Mouse (Mus musculus) spleen, adult 18-20 months (tissue): ENCODE data around the gene Cacna1d.

Source experiments
- DNase-seq, 2 experiments: peaks; one replicate each; pipeline ENCODE4 v3.0.0; 2022; ENCODE audit warnings: mixed read lengths in 2 of 2

Gene Cacna1d

GRCm38 (mm10) chr14:30255701-30256400 lies 235.4 kb downstream of the Cacna1d start:
- no peak for DNase-seq

- no peak for DNase-seq
Observed at GRCm38 (mm10) chr14:30254776-30255175, 236.5 kb downstream of the Cacna1d start.

DNA sequence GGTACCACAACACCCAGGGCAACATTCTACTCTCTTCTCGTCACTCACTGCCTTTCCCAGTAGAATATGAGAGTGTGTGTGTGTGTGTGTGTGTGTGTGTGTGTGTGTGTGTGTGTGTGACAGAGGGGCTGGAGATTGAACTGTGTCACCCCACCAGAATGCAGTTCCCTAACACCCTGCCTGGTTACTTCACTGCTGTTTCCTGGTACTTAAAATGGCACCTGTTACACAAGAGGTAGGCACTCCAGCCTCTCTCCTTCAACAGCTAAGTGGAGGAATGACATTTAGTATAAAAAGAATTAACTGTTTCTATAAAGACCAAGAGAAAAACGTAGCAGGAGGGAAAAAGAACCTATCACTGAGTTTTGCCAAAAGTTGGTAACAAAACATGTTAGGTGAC lies 238.4 kb downstream of the Cacna1d start:
- no peak for DNase-seq

GRCm38 (mm10) chr14:30251351-30251750 lies 239.9 kb downstream of the Cacna1d start:
- DNase-seq: no peak

DNA sequence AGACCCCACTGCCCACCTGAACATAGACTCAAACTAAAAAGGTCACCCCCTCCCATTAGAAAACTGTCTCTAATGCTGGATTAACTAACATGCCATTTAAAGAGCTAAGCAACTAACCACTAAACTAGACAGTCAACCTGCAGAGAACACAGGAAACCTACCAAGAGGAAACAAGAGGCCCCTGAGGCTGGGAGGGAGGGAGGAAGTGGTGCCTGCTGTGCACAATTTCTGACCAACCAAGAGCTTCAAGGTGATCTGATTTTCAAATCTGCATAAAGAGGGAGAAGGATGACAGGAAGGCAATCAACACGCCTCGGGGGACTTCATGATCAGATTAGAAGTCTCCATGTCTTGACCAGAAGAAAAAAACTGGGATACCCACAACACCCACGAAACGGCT lies 241.7 kb downstream of the Cacna1d start:
- DNase-seq: peak; percentile 33 to 57

DNA sequence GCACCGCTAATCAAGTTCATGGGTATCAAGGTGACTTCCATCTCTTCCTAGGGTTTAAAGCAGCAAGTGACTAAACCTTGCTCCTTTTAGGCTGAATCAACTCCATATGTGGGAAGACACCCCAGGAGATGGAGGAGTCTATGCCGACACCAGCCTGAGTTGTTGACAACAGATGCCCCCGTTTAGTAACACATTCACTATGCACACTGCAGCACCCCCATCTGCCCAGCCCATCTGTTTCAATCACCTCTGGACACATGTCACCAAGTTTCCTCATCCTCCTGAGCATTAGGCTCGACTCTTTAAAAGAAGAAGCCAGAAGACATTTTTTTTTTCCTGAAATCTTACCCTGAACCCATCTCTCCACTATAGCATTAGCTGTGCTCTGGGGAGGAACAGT lies 242.4 kb downstream of the Cacna1d start:
- no peak for DNase-seq

DNA sequence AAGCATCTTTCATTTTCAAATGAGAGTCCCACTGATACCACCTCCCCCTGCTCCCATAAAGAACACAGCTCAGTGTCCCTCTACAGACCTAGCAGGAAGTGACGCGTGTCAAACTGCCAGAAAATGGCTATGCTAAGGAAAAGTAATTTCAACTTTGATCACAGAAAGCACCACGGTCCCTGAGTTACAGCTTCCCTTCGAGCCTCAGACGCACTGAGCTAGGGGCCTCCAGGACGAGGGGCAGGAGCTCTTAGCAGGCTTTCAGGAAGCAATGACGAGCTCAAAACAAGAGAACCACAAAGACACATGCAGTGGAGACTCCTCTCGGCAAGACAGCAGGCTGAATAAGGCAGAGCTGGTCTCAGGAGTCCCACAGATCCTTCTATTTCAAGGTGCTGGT lies 243.1 kb downstream of the Cacna1d start:
- DNase-seq: peak in 1 of 2 experiments; percentile 20

DNA sequence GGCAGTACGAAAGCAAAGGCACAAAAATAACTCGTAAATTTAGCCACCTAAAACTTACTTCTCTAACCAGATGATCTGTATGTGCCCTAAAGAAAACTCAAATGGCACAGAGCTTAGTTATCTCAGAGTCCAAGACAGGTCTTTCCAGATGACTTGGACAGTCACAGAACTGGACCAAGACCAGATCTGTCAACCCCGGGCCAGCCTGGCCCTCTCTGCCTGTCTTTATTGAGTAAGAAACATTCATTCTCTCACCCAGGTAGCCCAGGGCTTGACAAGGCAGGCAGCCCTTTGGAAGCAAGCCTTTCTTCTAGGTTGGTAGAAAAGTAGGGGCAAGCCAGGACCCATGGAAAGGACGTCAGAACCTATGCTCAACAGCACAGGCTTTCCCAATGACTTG lies 243.6 kb downstream of the Cacna1d start:
- no peak for DNase-seq

DNA sequence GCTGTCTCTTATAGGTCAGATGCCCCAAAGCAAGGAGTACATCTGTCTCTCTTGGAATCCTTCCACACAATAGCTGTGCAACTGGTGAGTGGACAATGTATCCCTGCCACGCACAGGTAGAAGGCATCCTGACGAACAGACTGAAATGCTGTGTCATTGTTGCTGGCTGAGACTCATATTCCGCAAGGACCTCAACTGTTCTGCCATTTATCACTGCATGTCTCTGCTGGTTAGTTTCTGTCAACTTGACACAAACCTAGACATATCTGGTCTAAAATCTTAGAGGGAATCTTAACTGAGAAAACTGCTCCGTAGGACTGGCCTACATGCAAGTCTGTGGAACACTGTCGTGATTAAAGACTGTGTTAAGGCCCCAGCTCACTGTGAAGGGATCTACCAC lies 246.5 kb downstream of the Cacna1d start:
- no peak for DNase-seq

GRCm38 (mm10) chr14:30242818-30243205 lies 248.4 kb downstream of the Cacna1d start:
- no peak for DNase-seq

- DNase-seq: no peak
Observed at GRCm38 (mm10) chr14:30242166-30242817, 249.0 kb downstream of the Cacna1d start.

GRCm38 (mm10) chr14:30240916-30241515 lies 250.2 kb downstream of the Cacna1d start:
- no peak for DNase-seq

DNA sequence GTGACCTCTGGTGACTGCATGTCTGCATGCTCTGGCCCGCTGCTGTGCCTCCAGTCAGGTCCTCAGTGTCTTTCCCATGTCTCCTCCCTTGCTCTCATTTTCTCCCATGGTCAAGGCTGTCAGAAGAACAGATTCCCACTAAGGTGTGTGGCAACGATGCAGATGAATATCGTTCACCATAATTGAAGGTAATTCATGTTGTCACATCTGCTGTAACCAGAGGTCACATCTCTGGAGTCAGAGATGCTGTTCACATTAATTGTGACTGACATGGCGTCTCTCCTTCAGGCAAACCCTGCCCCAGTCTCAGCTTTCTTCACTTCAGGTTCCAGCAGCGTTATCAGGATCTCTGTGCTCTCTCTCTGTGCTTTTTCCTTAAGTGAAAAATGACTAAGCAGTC lies 252.4 kb downstream of the Cacna1d start:
- DNase-seq: no peak

GRCm38 (mm10) chr14:30225161-30225560 lies 266.1 kb downstream of the Cacna1d start:
- DNase-seq: no peak

DNA sequence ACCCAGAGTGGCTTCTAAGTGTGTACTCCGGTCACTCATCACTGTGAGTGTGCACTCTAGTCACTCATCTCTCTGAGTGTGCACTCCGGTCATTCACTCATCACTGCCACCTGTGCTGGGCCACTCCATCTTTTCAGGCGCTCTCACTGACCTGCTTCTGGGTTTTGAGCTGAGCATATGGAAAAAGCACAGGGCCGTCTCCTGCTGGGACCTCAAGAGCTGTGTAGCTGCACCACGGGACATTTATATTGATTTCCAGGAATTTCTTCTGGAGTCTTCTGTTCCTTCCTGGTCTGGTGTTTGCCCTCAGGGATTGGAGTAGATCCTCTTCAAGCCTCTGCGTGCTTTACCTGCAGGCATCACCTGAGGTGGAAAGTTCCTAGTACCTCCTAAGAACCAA lies 269.2 kb downstream of the Cacna1d start:
- no peak for DNase-seq

GRCm38 (mm10) chr14:30219851-30220250 lies 271.4 kb downstream of the Cacna1d start:
- DNase-seq: no peak

DNA sequence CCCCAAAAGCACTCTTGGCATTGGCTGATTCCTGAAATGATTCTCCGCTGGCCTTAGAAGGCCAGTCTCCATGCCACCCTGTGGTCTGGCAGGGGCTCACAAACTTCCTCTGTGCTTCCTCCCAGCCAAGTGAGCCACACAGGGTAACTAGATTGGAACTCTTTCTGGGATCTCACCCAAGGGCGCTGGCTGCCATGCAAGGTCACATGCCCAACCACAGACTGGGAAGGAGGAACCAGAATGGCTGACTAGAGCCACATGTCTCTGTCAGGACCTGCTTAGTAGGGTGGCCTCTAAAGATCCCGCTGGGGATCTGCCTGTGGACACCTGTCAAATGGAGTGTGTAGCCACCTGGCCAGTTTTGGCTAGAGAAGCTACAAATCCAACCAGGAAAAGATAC lies 273.1 kb downstream of the Cacna1d start:
- DNase-seq: no peak

- DNase-seq: no peak
Observed at GRCm38 (mm10) chr14:30217124-30217523, 274.1 kb downstream of the Cacna1d start.

DNA sequence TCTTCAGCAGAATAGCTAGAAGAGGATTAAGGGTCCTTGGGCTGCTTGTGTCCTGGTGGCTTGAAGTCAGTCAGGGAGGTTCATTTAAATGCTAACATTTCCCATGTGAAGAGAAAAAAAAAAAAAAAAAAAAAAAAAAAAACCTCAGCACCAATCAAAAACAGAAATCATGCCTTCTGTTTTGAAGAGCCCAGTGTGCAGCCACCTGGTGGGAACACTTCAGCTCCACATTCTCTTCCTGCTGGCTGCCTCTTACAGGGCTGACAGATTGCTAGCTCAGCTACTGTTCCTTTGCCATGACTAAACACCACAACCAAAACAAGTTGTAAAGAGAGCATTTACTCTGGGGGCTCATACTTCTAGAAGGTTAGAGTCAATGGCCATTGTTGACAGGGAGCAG lies 283.1 kb downstream of the Cacna1d start:
- no peak for DNase-seq

GRCm38 (mm10) chr14:30205821-30206220 lies 285.4 kb downstream of the Cacna1d start:
- DNase-seq: no peak

- DNase-seq: no peak
Observed at GRCm38 (mm10) chr14:30204526-30204925, 286.7 kb downstream of the Cacna1d start.

GRCm38 (mm10) chr14:30200310-30200709 lies 290.9 kb downstream of the Cacna1d start:
- no peak for DNase-seq

DNA sequence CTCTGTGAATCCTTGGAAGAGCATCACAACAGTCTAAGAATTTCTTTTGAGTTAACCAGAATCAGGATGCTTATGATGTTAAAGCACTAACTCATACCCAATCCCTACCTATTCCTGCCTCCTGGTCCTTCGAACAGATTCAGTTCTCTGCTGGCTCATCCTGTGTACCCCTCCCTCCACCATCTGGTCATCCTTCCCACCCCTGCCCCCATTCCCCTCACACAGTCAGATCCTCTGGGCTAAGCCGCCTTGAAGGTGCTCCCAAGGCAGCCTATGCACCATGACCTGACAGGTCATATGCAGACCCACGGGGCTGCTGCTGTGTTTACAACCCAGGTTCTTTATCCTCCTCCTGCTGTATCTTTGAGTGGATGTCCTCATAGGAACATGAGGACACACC lies 292.4 kb downstream of the Cacna1d start:
- DNase-seq: no peak

DNA sequence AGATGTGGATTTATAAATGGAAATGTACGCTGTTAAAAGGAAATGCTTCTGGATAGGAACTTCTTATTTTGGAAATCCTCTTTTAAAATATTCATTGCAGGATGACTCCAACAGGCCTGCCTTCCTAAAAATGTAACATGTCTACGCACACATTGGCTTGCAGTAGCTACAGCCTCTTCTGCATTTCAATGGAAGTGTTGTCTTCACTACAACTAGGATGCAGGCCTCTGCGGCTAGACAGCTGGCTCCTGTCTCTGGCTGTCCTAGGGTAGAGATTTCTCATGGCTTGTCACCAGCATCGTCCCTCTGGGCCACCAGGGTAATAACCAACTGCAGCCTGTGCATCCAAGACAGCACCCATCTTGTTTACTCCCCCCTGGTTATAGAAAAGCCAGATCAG lies 293.1 kb downstream of the Cacna1d start:
- DNase-seq: no peak
